Mouse (Mus musculus) skeletal muscle tissue, adult 2 months (tissue): ENCODE measurements around the gene Fkbp5.

Experiments
- DNase-seq: peaks from one replicate; pipeline ENCODE4 v3.0.0-alpha.2; 2012; ENCODE audit warnings: low read depth, low spot score

Fkbp5 gene

GRCm38 (mm10) chr17:28504182-28504581 is 13.1 kb downstream of the Fkbp5 start:
- DNase-seq = no peak

- peak; percentile 61 for DNase-seq
Measured at GRCm38 (mm10) chr17:28502196-28502821, 15.0 kb downstream of the Fkbp5 start.

GRCm38 (mm10) chr17:28500465-28500864 is 16.9 kb downstream of the Fkbp5 start:
- no peak for DNase-seq

- no peak for DNase-seq
Measured at GRCm38 (mm10) chr17:28499190-28499589, 18.1 kb downstream of the Fkbp5 start.

- no peak for DNase-seq
Measured at GRCm38 (mm10) chr17:28495832-28496231, 21.5 kb downstream of the Fkbp5 start.

- DNase-seq = no peak
Measured at GRCm38 (mm10) chr17:28491035-28491770, 26.1 kb downstream of the Fkbp5 start.

GRCm38 (mm10) chr17:28488258-28489013 is 28.9 kb downstream of the Fkbp5 start:
- DNase-seq = no peak

- DNase-seq = no peak
Measured at GRCm38 (mm10) chr17:28487584-28488257, 29.6 kb downstream of the Fkbp5 start.

- DNase-seq = no peak
Measured at GRCm38 (mm10) chr17:28486720-28487119, 30.6 kb downstream of the Fkbp5 start.

GRCm38 (mm10) chr17:28485977-28486400 is 31.3 kb downstream of the Fkbp5 start:
- DNase-seq = peak; percentile 96

- no peak for DNase-seq
Measured at GRCm38 (mm10) chr17:28485446-28485948, 31.8 kb downstream of the Fkbp5 start.

- peak; percentile 32 for DNase-seq
Measured at GRCm38 (mm10) chr17:28484704-28485445, 32.5 kb downstream of the Fkbp5 start.

GRCm38 (mm10) chr17:28477421-28477820 is 39.9 kb downstream of the Fkbp5 start:
- DNase-seq = no peak

GRCm38 (mm10) chr17:28476441-28476840 is 40.9 kb downstream of the Fkbp5 start:
- no peak for DNase-seq

- no peak for DNase-seq
Measured at GRCm38 (mm10) chr17:28475593-28476325, 41.6 kb downstream of the Fkbp5 start.

GRCm38 (mm10) chr17:28472696-28473095 is 44.6 kb downstream of the Fkbp5 start:
- no peak for DNase-seq

- DNase-seq = no peak
Measured at GRCm38 (mm10) chr17:28470876-28471275, 46.5 kb downstream of the Fkbp5 start.

- no peak for DNase-seq
Measured at GRCm38 (mm10) chr17:28467749-28468148, 49.6 kb downstream of the Fkbp5 start.

- DNase-seq = no peak
Measured at GRCm38 (mm10) chr17:28465968-28466367, 51.4 kb downstream of the Fkbp5 start.
